Mouse (Mus musculus) urinary bladder, postnatal 25 days (tissue): Measurements from ENCODE around the gene Eef1akmt1.
A peak's percentile ranks its signal among the peaks of the same experiment; 100 is the strongest.

Experiments used
- DNase-seq: peaks from one replicate; pipeline ENCODE4 v3.0.0; 2022; ENCODE audit warnings: low spot score

Gene Eef1akmt1

DNA sequence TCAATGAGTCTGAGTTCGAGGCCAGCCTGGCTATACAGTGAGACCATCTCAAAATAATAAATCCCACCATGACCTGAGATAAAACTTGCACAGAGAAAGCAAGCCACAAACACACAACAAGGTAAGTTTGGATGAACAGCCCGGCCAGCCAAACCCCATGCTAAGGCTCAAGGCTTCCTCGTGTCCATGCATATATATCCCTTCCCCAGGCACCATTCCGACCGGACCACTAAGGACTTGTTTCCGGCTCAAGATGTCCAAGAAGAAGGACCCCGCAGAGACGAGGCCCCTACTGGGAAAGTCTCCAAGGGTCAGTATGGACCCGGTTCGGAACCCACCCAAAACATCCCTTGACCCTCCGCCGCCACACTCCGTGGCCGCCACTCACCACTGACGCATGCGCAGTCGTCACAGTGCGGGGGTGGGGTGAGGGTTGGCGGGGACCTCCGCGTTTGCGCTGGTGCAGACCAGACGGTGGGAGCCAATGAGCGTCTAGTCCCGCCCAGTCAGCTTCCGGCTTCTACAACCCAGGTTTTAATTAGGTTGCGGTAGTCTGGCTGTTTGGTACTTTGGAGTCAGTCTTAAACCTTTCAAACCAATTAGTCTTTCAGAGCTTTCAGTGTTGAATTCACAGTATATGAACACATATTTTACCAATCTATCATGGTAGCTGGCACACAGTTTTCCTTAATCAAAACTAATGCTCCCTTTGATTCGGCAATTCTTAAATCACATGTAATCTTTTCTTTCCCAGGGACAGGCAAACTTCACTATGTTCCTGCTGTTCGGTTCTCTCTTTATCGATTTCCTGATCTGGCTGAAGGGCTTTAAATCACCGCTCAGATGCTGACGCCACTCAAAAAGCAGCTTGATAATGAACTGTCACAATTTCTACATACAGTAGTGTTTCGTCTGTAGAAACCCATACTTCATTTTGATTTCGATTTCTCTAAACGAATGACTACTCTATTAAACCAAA is at the start of gene Eef1akmt1:
TSS of gene Eef1akmt1 (minus strand) at position 458 of the 979 bp plus-strand sequence.
- peak; percentile 96 for DNase-seq

DNA sequence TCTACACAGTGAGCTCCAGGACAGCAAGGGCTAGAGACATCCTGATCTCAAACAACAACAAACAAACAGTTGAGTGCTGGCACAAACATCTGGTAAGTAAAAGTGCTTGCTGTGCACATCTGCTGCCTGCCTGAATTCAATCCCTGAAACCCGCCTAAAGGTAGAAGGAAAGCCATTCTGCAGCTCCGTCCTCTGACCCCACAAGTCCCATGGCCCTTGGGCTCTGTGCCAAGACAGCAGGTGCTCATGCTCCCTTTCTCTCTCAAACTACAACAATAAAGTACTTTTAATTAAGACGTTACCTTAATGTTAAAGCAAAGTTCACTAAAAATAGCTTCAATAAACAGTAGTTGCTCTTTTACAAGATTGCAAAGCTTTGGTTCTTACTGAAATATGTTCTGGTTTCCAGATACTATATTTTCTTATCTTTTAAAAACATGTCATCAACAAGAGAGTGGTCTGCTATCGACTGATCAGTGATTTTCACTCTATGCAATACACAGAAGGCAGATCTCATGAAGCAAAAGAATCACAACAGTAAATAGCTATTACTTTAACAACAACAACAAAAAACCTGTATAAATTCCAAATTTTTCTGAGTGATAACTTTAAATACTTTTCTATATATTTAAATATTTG is 49.3 kb upstream of the Eef1akmt1 start:
- no peak for DNase-seq

DNA sequence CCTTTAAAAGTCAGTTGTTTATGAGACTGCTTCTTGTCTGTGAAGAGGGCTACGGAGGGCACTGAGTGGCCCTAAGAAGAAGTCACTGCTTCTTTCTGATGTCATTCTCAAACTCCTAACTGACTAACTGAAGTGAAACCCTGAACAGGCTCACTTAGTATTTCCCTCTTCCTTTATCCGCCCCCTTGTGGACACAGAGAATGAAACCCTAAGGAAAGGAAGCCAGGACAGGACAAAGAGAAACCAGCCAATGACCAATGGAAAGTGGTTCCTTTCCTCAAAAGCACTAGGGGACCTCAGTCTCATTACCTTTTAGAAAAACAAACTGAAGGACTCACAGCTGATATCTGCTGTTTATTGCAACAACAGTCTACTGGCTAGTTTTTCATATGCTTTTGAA is 48.1 kb upstream of the Eef1akmt1 start:
- DNase-seq, result peak; percentile 30

GRCm38 (mm10) chr14:57617675-57618074 is 46.3 kb upstream of the Eef1akmt1 start:
- DNase-seq, result no peak

DNA sequence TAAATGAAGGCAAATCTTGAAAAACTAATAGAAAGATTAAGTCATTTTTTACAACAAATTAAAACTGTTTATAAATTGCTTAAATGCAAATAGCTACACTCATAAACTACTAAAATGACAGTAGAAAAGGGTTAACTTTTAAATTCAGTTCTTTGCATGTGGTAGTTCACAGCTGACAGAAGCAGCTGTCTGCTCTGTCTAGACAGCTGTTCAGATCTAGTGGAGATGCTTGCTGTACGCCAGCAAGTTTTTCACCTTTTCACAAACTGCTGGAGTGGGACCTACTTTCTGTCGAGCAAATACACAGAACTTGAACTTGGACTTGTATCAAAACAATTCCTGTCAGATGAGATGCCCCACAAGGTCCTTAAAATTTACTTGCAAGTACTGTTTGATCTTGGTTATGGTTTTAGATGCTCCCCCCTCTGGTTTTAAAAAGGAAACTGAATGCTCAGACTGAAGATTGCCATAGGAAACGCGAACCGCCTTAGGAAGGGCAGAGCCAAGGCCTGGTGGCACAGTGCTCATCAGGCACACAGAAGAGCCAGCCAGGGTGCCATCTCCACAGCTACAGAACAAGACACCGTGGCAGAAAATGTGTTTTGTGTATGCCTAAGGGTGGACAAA is 45.0 kb upstream of the Eef1akmt1 start:
- no peak for DNase-seq

DNA sequence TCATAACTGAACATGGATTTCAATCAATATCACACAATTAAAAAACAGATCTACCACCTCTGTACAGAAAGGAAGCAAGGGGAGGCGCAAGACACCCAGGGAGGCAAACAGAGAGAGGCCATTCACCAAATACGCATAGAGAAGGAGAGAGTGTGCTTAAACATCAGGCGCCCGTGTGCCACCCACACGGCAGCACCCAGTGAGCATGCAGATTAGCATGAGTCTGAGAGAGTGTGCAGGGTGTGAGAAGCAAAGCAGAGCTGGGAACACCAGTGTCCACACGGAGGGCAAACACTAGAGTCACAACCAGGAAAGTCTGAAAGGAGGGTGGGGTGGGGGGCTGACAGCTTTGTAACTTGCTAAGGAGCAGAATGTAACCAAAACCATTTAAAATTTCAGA is 44.4 kb upstream of the Eef1akmt1 start:
- no peak for DNase-seq

DNA sequence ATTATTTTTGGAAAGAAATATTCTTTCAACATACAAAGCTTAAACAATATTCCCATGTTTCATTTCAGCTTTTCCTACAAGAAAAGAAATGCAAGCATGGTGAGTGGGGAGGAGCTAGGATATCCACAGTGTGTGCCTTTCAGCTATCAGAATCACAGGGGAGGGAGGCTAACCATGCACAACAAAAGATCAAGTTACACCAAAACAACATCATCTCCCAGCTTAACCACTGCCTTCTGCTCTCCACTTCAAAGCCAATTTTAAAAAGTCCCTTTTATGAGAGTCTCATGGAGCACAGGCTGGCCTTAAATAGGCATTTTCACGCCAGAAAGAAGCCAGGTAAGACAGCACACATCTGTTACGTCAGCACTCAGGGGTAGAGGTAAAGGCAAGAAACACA is 39.6 kb upstream of the Eef1akmt1 start:
- DNase-seq, result no peak

DNA sequence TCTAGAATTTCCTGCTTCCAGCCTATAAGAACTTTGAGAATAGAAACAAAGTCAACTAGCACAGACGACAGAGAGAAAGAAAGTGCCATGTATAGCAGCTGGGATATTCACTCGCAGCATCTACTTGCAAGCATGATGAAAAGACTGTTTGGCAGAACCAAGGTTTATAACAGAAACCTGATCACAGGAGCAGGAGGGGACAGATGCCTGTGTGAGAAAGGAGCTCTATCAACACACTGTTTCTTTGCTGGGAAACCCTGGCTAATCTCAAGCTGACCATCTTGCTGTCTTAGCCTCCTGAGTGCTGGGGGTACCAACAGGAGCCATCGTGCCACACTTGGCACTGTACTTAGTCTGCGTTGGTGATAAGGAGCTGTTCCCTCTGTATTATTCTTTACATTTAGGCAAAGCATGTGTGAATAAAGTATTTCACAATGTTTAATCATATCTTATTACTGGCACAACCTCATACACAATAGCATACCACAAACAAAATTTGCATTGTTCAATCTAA is 38.5 kb upstream of the Eef1akmt1 start:
- DNase-seq, result no peak

- peak; percentile 82 for DNase-seq
Measured at GRCm38 (mm10) chr14:57607500-57607899, 36.1 kb upstream of the Eef1akmt1 start.

DNA sequence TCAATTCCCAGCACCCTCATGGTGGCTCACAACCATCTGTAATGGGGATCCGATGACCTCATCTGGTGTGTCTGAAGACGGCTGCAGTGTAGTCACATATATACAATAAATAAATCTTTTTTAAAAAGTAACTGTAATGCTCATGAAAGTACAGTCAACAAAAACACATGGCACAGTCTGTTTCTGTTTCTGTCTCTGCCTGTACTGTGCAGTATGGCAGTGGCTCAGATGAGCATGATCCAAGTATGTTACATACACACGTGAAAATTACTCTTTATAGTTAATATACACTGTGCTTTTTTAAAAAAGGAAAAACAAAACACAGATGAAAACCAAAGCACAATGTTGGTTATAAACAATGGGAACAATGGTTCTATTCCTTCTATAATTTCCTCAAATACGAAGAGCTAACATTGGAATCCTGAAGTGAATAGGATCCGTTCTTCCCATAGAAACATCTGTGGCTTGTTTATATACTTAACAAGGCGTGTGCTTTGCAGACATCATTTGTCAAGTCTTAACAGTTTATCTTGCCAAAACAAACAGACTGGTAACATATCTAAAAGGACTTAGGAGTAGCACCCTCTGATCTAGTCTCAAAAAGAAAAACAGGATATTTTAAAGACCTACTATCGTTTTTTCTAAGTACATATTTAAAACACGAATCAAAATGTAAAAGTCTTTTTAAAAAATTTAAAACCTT is 35.4 kb upstream of the Eef1akmt1 start:
- no peak for DNase-seq

- DNase-seq, result no peak
Measured at GRCm38 (mm10) chr14:57593279-57593678, 21.9 kb upstream of the Eef1akmt1 start.

DNA sequence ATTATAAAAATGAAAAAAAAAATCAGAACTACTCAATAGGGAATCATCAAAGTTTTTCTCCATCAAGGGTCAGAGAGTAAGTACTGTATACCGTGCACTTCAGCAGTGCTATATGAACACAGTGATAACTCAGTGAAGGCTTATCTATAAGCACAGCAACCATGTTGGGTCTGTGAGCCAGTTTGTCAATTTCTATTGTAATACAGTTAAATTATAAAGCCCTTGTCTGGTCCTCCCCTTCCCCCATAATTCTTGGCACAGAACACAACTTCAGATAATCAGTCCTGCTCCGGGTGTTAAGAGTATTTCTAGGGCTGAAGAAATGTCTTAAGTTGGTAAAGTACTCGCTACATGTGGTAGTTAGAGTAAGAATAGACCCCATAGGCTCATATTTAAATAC is 20.4 kb upstream of the Eef1akmt1 start:
- no peak for DNase-seq

GRCm38 (mm10) chr14:57576364-57577060 is 5.1 kb upstream of the Eef1akmt1 start:
- DNase-seq, result no peak

DNA sequence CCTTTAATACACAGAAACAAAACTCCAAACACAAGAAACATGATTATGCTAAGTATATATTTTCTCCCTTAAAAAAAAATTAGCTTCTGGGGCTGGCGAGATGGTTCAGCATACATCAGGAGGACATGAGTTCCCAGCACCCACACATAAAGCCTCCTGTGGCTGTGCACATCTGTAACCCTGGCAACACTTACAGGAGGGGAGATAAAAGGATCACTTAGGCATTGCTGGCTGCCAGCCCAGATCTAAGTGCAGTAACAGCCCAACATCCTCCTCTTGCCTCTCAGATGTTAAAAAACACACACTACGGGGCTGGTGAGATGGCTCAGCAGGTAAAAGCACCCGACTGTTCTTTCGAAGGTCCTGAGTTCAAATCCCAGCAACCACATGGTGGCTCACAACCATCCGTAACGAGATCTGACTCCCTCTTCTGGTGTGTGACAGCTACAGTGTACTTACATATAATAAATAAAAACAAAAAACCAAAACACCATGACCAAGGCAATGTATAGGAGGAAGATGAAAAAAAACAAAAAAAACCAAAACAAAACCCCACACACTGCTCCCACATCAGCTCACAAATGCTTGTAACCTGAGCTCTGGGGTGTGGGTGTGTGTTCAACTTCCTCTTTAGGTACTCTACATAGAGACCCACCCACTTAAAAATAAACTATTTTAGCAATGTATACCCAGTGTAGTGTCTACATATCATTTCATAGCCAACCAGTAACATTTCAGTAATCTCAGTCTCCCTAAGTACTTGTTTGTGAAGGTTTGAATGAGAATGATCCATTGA is 3.6 kb upstream of the Eef1akmt1 start:
- no peak for DNase-seq

- no peak for DNase-seq
Measured at GRCm38 (mm10) chr14:57565626-57566025, 5.8 kb downstream of the Eef1akmt1 start.

- no peak for DNase-seq
Measured at GRCm38 (mm10) chr14:57556922-57557321, 14.5 kb downstream of the Eef1akmt1 start.

DNA sequence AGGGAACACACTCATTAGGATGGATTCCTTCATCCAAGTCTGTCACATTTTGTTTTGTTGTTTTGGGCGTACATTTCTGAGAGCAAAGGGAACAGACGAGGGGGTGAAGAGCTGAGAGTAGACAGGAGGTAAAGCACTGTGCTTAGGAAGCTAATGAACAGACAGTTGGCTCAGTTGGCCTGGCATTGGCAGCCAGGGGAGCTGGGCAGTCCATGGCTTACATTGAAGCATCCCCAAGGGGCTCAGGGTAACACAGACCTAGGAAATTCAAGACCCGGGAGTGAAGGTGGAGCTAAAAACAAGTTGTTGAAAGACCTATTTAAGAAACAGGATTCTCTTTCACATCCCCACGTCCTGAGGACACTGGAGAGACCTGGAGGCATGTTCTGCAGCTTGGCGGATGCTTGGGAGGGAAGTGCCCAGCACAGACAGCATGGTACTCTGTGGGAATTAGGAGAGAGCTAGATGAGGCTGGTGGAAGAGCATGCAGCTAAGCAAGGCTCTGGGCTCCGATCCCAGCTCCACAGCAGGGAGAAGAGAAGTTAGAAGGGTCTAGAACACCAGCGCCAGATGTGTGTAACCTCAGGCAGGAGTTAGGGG is 15.8 kb downstream of the Eef1akmt1 start:
- no peak for DNase-seq

GRCm38 (mm10) chr14:57554434-57554833 is 17.0 kb downstream of the Eef1akmt1 start:
- DNase-seq, result no peak

DNA sequence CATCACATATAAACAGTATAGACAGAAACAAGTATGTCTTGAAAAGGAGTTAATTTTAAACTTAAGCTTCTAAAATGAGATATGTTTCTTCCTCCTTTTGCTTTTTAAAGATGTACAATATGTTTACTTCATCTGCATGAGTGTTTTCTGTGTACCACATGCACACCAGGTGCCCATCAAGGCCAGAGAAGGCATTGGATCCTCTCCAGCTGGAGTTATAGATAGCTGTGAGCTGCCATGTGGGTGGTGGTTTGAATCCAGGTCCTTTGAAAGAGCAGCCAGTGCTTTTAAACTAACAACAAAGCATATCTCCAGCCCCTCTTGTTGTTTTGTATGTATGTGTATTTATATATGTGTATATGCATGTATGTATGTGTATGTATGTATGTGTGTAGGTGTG is 18.5 kb downstream of the Eef1akmt1 start:
- DNase-seq, result no peak

GRCm38 (mm10) chr14:57547062-57547461 is 24.4 kb downstream of the Eef1akmt1 start:
- no peak for DNase-seq
